Mouse (Mus musculus): ENCODE data around the gene Pgm5.
"Not testable (repeated sequence)": the region's sequence is repeated elsewhere in the genome, so short reads cannot be mapped to it uniquely, and the experiment has no call there.

The Pgm5 gene

DNA sequence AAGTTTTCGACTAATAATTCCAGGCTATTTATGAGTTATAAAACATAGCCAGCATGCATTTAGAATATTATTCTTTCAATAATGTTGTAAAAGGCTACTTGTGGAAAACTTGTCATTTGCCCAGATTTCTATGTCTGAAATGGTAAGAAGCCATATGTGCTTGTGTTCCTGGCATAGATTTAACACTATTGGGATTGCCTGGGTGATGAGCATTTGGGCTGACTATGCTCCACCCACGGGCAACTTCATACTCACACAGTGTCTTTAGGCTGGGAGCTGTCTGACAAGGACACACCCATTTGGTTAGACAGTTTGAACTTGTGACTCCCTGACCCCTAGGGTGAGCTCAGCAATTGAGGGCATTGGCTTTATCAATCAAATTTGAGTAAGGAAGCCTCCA lies 157.3 kb downstream of the Pgm5 start:
- DNase-seq (ENCODE audit: low read depth) = no peak

- no peak for DNase-seq (ENCODE audit: low read depth)
These were observed 158.0 kb downstream of the Pgm5 start for GRCm38 (mm10) chr19:24703680-24704079.

GRCm38 (mm10) chr19:24703168-24703567 lies 158.5 kb downstream of the Pgm5 start:
- not testable (repeated sequence) for DNase-seq (ENCODE audit: low read depth)

- DNase-seq (ENCODE audit: low read depth) = no peak
These were observed 159.9 kb downstream of the Pgm5 start for GRCm38 (mm10) chr19:24701716-24702115.

DNA sequence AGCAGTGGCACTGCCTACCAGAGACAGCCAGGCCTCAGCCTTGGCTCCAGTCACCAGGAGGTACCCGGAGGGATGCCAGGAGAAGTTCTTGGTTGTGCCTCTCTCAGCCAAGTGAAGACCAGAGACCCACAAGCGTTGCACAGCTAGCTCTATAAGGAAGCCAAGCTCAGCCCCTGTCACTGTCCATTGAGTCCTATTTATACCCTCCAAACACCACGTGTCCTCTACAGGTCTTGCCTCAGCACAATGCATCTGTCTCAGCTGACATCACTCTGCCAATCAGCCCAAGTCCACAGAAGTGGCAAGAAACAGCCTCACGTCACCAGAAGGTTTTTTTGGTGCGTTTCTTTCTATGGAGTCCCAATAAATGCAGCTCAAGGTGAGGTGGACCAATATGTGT lies 161.0 kb downstream of the Pgm5 start:
- no peak for DNase-seq (ENCODE audit: low read depth)

DNA sequence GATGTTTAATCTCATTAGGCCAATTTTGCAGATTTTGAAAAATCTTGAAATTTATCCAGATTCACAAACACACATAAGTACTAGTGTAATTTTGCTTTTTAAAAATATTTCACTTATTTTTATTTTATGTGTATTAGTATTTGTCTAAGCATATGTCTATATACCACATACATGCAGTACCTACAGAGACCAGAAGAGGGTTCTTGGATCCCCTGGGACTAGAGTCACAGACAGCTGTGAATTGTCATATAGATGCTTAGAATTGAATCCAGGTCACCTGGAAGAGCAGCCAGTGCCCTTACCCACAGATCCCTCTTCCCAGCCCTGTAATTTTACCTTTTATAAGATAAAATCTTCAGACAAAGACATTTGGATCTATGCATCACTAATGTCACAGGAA lies 161.7 kb downstream of the Pgm5 start:
- DNase-seq (ENCODE audit: low read depth) = peak; percentile 25

- DNase-seq (ENCODE audit: low read depth) = no peak
These were observed 162.5 kb downstream of the Pgm5 start for GRCm38 (mm10) chr19:24699196-24699595.

DNA sequence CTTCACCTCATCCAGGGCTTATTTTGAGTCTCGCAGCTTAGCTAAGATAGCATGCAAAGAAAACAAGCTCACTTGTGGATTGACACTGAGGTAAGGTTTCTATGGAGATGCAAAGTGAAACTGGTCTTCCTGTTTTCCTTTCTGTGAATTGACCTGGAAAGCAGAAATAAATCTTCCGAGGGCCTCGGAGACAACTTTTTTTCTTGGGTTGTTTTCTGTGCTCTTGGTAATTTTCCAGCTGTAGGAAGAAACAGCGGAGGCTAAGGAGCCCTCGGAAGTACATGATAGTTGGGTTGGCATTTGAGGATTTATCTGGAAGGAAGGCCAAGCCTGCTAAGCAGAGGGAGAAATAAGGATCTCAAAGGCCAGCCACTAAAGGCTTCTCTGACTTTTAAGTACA lies 163.0 kb downstream of the Pgm5 start:
- DNase-seq (ENCODE audit: low read depth) = no peak

GRCm38 (mm10) chr19:24697946-24698345 lies 163.7 kb downstream of the Pgm5 start:
- no peak for DNase-seq (ENCODE audit: low read depth)

- no peak for DNase-seq (ENCODE audit: low read depth)
These were observed 169.0 kb downstream of the Pgm5 start for GRCm38 (mm10) chr19:24692691-24693090.

GRCm38 (mm10) chr19:24689531-24689930 lies 172.1 kb downstream of the Pgm5 start:
- no peak for DNase-seq (ENCODE audit: low read depth)

DNA sequence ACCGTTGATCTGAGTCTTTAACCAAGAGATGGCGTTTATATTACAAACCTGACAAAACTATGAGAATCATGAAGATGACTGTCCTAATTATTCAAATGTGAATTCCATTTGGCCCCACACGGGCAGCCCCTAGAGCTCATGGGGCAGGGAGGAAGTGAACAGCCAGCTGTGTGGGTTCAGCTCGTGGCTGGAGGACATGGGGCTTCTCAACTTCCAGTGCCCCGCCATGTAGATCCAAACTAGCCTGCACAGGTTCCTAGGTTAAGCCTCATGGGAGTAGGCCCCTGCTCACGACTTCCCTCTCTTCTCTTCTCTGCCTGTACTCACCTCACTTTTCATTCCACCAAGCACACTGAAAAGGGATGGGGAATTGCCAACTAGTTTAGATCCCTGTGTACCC lies 173.3 kb downstream of the Pgm5 start:
- DNase-seq (ENCODE audit: low read depth) = no peak

GRCm38 (mm10) chr19:24686411-24686810 lies 175.2 kb downstream of the Pgm5 start:
- DNase-seq (ENCODE audit: low read depth) = no peak

DNA sequence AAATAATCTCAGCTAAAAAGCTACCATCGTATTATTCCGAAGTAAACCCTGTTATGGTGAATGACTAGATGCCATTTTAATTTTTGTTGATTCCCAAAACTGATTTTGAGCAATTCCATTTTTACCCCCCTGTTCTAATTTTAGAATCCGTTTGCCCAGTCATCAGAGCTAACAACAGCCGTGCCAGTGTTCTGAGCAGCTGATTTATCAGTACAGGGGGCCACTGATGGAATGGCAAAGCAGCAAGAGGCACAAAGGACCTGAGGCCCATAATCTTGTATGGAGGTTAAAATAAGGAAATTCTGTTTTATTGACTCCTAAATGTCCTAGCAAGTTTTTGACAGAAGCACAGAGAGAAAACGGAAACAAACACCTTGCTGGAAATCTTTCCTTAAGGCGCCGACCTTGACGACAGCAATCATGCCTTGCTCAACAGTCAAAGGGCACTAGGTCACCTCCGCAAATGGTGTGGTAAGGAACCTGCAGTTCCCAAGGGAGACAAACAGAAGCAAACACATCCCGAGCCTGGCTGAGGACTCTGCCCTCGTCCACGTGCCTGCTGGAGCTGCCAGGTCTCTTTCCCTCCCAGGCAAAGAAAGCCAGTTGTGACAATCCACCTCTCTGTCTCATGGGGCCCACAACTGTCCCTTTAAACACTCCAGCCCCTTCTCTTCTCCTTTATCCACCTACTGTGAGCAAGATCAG lies 178.5 kb downstream of the Pgm5 start:
- DNase-seq (ENCODE audit: low read depth) = no peak

DNA sequence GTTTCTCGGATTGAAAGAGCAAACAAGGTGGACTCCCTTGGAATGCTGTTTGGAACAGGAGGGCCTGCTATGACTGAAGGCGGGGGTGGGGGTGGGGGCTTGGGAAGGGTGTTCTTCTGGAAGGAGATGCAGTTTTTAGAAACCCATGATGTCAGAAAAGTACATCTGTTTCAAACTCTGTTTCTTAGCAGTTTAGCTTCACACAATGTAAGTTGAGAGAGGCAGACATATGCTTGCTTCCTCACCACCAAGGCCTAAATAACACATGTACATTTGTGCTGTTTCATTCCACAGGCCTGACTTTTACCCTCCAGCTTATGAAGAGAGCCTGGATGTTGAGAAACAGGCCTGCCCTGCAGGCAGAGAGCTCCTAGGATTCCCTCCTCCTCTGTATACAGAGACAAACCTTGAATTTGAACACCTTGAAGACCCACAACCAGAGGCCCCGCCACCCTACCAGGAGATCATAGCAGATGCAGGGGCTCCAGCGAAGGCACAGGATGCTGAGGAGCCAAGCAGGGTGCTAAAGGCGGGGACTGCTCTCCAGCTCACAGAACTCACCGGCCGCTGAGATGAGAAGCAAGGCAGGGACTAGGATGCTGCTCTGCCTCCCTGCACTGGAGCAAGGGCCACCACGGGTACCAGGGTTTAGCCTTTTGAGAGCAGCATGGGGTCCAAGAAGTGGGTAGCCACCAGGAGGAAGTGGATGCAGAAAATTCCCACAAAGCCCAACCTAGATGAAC lies 184.2 kb downstream of the Pgm5 start:
- DNase-seq (ENCODE audit: low read depth) = no peak

DNA sequence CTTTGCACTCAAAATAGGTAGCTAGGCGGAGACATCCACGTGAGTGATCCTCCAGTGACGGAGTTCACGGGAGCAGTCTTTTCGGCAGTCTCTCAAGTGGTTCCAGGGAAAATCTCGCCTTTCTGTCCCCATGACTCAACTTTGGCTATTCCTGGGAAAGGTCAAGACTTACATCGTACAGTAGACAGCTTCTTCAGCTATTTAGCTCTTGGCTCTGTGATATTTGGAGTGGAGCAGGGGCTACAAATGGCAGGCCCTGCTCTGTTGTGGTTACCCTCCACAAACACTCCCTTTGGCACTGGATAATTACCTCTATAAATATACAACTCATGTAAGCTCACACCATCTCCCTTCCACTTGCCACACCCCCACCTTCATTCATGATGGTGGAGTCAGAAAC lies 185.2 kb downstream of the Pgm5 start:
- no peak for DNase-seq (ENCODE audit: low read depth)

GRCm38 (mm10) chr19:24673762-24674161 lies 187.9 kb downstream of the Pgm5 start, which contains the start of gene Tmem252:
Tmem252 (plus strand) TSS chr19:24674008.
- no peak for DNase-seq (ENCODE audit: low read depth)

DNA sequence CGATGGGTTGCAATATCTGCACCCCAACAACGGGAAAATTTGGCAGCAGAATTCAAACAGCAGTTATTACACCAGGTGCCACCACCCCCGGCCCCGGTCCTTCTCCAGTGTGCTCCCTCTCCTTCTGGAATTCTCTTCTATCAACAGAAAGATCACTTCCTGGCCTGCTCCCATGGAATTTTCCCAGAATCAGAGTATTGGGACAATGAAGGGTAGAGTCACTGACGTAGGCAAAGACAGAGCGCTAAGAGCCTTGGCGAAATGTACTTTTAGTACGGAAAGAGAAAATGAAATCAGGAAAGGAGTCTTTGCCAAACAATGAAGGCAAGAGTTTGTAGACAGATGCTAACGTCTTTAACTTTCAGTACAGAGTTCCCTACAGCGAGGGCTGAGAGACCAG lies 188.3 kb downstream of the Pgm5 start:
- no peak for DNase-seq (ENCODE audit: low read depth)

DNA sequence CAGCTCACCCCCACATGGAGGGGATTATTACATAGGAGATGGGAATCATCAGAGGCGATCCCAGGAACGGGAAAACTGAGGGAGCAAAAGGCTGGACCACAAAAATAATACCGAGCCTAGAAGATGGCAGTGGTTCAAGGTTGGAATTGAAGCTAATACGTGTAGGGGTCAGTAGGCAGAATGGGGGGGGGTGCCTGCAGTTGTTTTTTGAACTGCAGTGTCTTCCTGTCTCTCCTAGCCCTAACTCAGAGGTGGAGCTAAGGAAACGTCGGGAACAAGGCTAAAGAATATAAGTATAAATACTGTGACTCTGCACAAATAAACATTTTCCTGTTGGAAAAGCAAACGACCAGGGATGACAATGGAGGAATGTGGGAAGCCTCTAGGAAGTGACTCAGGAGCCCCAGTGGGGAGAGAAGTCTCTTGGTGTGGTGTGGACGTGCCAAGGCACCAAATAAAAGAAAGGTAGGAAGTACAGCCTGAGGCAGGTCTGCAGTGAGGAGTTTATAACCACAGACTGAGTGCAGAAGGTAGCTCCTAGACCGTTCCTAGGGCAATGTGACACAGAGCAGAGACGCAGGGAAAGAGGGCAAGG lies 189.2 kb downstream of the Pgm5 start:
- no peak for DNase-seq (ENCODE audit: low read depth)

- DNase-seq (ENCODE audit: low read depth) = peak; percentile 3
These were observed 190.1 kb downstream of the Pgm5 start for GRCm38 (mm10) chr19:24671571-24671970.

GRCm38 (mm10) chr19:24667527-24667926 lies 194.1 kb downstream of the Pgm5 start:
- DNase-seq (ENCODE audit: low read depth) = no peak

- no peak for DNase-seq (ENCODE audit: low read depth)
These were observed 195.9 kb downstream of the Pgm5 start for GRCm38 (mm10) chr19:24665771-24666170.

DNA sequence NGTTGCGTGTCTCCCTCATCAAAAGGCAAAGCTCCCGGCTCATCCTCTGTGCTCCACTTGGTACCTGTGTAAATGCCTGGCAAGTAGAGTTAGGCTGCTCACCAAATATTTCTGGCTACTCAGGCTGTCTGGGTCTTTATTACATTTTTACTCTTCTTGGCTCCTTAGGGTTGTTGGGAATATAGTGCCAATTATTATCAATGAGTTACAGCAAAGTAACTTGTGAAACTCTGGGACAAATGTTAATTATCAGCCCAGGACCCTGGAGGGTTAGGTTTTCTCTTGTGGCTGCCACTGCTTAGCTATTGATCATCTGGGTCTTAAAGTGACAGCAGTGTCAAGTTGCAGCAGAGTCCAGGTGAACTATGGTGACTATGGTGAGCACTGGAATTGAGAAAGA lies 199.3 kb downstream of the Pgm5 start:
- DNase-seq (ENCODE audit: low read depth) = no peak
